Mouse (Mus musculus) heart, embryonic 16.5 days (tissue): ENCODE measurements at regions not wholly inside any gene's neighbourhood (a gene's known extent, or its start where the extent isn't known, plus 50 kb on each side); places are given as distances from the start of the nearest gene placed in this dataset.

ENCODE experiments used
- ATAC-seq: fragments of 200-750 bp; cut with Nextera tagmentation; replicated peaks from 2 replicates; pipeline ENCODE4 v1.8.0; 2017; ENCODE audit warnings: moderate number of reproducible peaks; ENCODE audit not compliant: insufficient read depth, low FRiP score; ENCODE audit errors: extremely low read depth
- H3K27ac ChIP-seq: fragments of 300-500 bp; sonication (generic); 2 replicates; pipeline ENCODE4 v1.5.1; 2014; ENCODE audit warnings: mild to moderate bottlenecking, low read length, control low read depth, moderate library complexity
- H3K27me3 ChIP-seq: fragments of 300-500 bp; sonication (generic); 2 replicates; pipeline ENCODE4 v1.6.1; 2014; ENCODE audit warnings: low read length, mixed read lengths; ENCODE audit not compliant: control insufficient read depth, insufficient read depth
- H3K36me3 ChIP-seq: fragments of 300-500 bp; sonication (generic); 2 replicates; pipeline ENCODE4 v1.6.1; 2014; ENCODE audit not compliant: control insufficient read depth, insufficient read depth
- H3K4me1 ChIP-seq: fragments of 300-500 bp; sonication (generic); 2 replicates; pipeline ENCODE4 v1.6.1; 2014; ENCODE audit warnings: low read length, mixed read lengths; ENCODE audit not compliant: control insufficient read depth, insufficient read depth
- H3K4me2 ChIP-seq: fragments of 300-500 bp; sonication (generic); 2 replicates; pipeline ENCODE4 v1.6.1; 2014; ENCODE audit warnings: low read depth, mild to moderate bottlenecking, control low read depth, low read length
- H3K4me3 ChIP-seq: fragments of 300-500 bp; sonication (generic); 2 replicates; pipeline ENCODE4 v1.5.1; 2014; ENCODE audit warnings: mild to moderate bottlenecking, control low read depth, low read length
- H3K9ac ChIP-seq: fragments of 300-500 bp; sonication (generic); 2 replicates; pipeline ENCODE4 v1.6.1; 2014; ENCODE audit warnings: low read length, control low read depth
- H3K9me3 ChIP-seq: fragments of 300-500 bp; sonication (generic); replicated peaks from 2 replicates; pipeline ENCODE4 v1.6.1; 2016; ENCODE audit warnings: low read length; ENCODE audit not compliant: control insufficient read depth
- WGBS: fragments of 180-500 bp; shearing (Covaris S2); extraction: QIAGEN DNeasy Blood & Tissue Kit; methylation state at CpG from one replicate; pipeline ENCODE4 v1.1.7; 2014; 5-methylcytosine and 5-hydroxymethylcytosine counted together

DNA sequence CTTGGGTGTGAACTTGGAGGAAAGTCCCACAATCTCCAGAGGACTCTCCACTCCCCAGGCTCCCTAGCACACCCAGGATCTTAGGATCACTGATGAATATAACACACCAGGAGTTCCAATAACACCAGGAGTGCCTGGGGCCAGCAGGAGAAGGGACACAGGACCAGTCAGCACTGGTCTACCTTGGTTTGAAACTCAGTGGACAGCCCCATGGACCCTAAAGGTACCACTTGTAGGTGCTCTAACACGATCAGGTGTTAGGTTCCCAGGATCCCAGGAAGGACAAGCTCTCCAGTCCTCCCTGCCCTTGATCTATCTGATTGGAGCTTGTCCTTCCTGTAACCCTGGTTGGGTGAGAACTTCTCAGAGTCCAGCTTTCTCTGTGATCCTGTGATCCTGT is 554.6 kb downstream of the Sema5a start:
- Histone ChIP-seq H3K4me1 (no peaks in the 10 kb centered on the region), H3K9me3 (peaks cover 7% of the 10 kb centered on the region; the same call in 1 of the 2 replicates), H3K36me3 (peaks cover 6% of the 10 kb centered on the region), H3K4me3 (no peak overlapping the region), H3K27ac (no peak overlapping the region), H3K4me2 (no peak overlapping the region), H3K27me3 (no peaks in the 10 kb centered on the region), H3K9ac (no peak overlapping the region)
- no peak for ATAC-seq
- WGBS = 95% methylated on average over 1 of the region's 1 CpGs

DNA sequence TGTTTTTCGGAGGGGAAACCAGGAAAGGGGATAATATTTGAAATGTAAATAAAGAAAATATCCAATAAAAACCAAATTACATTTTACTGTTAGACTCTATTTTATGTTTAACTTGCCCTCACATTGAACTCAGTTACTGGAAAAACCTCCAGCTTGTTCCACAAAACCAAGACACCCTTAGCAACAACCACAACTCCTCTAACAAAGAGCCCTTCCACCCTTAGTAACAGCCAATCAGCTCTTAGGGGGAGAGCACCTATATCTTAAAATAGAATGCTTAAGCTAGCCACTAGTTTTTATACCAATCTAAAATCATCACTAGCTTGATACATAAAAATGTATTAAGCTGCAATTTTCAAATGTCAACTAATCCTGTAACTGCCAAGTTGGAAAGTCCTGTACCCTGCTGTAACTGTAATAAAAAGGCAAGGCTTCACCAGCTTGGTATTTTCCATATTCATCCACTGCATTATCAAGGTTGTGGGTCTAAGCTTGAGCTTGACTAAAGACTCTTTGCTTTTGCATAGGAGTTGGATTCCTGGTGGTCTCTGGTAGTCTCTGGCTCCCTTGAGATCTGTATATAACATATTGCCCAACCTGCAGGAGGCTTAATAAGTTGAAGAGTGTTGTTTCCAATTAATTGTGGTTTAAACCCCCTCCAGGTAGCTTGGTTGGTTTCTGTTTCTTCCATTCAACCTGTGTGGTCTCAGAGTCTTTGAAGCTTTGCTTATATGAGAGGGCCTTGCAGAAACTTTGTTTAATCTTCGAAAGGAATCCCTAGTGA is 566.4 kb downstream of the Sema5a start:
- no peaks in the 10 kb centered on the region for H3K4me1 ChIP-seq

DNA sequence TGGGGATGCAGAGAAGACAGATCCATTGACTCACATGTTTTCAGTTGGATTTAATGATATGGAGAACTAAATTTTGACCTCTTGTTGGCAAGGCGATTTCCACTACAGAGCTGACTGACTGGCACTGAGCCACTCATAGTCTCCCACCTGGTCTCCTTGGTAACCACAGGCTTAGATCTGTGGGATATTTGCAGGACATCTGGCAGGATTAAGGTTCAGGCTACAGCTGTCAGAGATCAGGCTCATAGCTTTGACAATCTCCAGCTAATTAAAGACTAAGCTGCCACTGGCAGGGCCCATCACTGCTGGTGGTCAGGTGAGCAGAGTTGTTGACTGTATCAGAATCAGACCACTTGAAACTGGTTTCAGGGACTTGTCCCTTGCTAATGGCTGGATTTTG is 595.4 kb downstream of the Sema5a start:
- H3K9ac ChIP-seq = no peak overlapping the region
- no peaks in the 10 kb centered on the region for H3K4me1 ChIP-seq
- WGBS = 75% methylated on average over 1 of the region's 1 CpGs
- no peaks in the 10 kb centered on the region for H3K9me3 ChIP-seq
- no peak for ATAC-seq
- H3K27me3 ChIP-seq = no peaks in the 10 kb centered on the region
- H3K4me3 ChIP-seq = no peak overlapping the region
- no peaks in the 10 kb centered on the region for H3K36me3 ChIP-seq
- no peak overlapping the region for H3K27ac ChIP-seq
- no peak overlapping the region for H3K4me2 ChIP-seq

More for the DNA sequence above, 566.4 kb downstream of the Sema5a start:
- H3K4me2 ChIP-seq = no peak overlapping the region
- H3K36me3 ChIP-seq = no peaks in the 10 kb centered on the region
- H3K27me3 ChIP-seq = no peaks in the 10 kb centered on the region
- ATAC-seq = no peak
- no peaks in the 10 kb centered on the region for H3K9me3 ChIP-seq
- no peak overlapping the region for H3K9ac ChIP-seq
- WGBS = 70% methylated on average over 2 of the region's 2 CpGs
- no peak overlapping the region for H3K27ac ChIP-seq
- H3K4me3 ChIP-seq = no peak overlapping the region
